Mouse (Mus musculus) lung, postnatal 25 days (tissue): ENCODE measurements at regions not wholly inside any gene's neighbourhood (a gene's known extent, or its start where the extent isn't known, plus 50 kb on each side); places are given as distances from the start of the nearest gene placed in this dataset.

Source experiments
- DNase-seq: peaks from one replicate; pipeline ENCODE4 v3.0.0; 2022; ENCODE audit warnings: low spot score

GRCm38 (mm10) chr2:92544364-92545151, 54.9 kb upstream of the Chst1 start:
- DNase-seq = no peak

GRCm38 (mm10) chr2:92540841-92541240, 58.7 kb upstream of the Chst1 start:
- no peak for DNase-seq

GRCm38 (mm10) chr2:92531996-92532395, 67.5 kb upstream of the Chst1 start:
- no peak for DNase-seq

GRCm38 (mm10) chr2:92530677-92531076, 68.8 kb upstream of the Chst1 start:
- no peak for DNase-seq

- DNase-seq = no peak
Measured at GRCm38 (mm10) chr2:92529670-92530322, 69.5 kb upstream of the Slc35c1 start.

- peak; percentile 86 for DNase-seq
Measured at GRCm38 (mm10) chr2:92529071-92529641, 68.8 kb upstream of the Slc35c1 start.

- DNase-seq = no peak
Measured at GRCm38 (mm10) chr2:92528119-92528830, 67.9 kb upstream of the Slc35c1 start.

- no peak for DNase-seq
Measured at GRCm38 (mm10) chr2:92526676-92527395, 66.5 kb upstream of the Slc35c1 start.

- DNase-seq = no peak
Measured at GRCm38 (mm10) chr2:92525628-92526027, 65.3 kb upstream of the Slc35c1 start.

- no peak for DNase-seq
Measured at GRCm38 (mm10) chr2:92525062-92525623, 64.8 kb upstream of the Slc35c1 start.

GRCm38 (mm10) chr2:92524346-92524905, 64.1 kb upstream of the Slc35c1 start:
- no peak for DNase-seq

- no peak for DNase-seq
Measured at GRCm38 (mm10) chr2:92523321-92523895, 63.1 kb upstream of the Slc35c1 start.

GRCm38 (mm10) chr2:92521527-92521926, 61.2 kb upstream of the Slc35c1 start:
- no peak for DNase-seq

GRCm38 (mm10) chr2:92519396-92519795, 59.1 kb upstream of the Slc35c1 start:
- no peak for DNase-seq

- DNase-seq = no peak
Measured at GRCm38 (mm10) chr2:92518891-92519290, 58.6 kb upstream of the Slc35c1 start.

- DNase-seq = no peak
Measured at GRCm38 (mm10) chr2:92514961-92515360, 54.6 kb upstream of the Slc35c1 start.

- DNase-seq = no peak
Measured at GRCm38 (mm10) chr2:92511771-92512744, 51.7 kb upstream of the Slc35c1 start.
